Mouse (Mus musculus) MEL (cell line): ENCODE measurements around the gene Fam81b. TPM values are rescaled to one million over a fixed set of nuclear protein-coding genes. Genes with fewer than 3 reads are reported as not detected.

Source experiments
- DNase-seq: peaks from one replicate; pipeline ENCODE4 v3.0.0; 2011; ENCODE audit warnings: low read depth, low spot score
- H3K27ac ChIP-seq: 2 replicates; pipeline ENCODE4 v1.5.1; 2012; ENCODE audit warnings: low read depth, mild to moderate bottlenecking, control low read depth, low read length, moderate library complexity; ENCODE audit not compliant: control insufficient read depth
- H3K27me3 ChIP-seq, 2 experiments: fragments of 150-350 bp in 1 of 2; sonication (generic) in 1 of 2; 2 replicates each; pipeline ENCODE4 v1.6.1; 2012; ENCODE audit warnings: low read length in 2 of 2, mild to moderate bottlenecking in 2 of 2, improper control_type of control experiment in 1 of 2, moderate library complexity in 1 of 2; ENCODE audit not compliant: insufficient read depth in 2 of 2, control insufficient read depth in 1 of 2
- H3K36me3 ChIP-seq, 2 experiments: 2 replicates each; pipeline ENCODE4 v1.6.1; 2012 to 2014; ENCODE audit warnings: low read length in 2 of 2, improper control_type of control experiment in 1 of 2, inconsistent platforms in 1 of 2, mild to moderate bottlenecking in 1 of 2; ENCODE audit not compliant: insufficient read depth in 2 of 2, control insufficient read depth in 1 of 2
- H3K4me1 ChIP-seq, 2 experiments: fragments of 150-350 bp in 1 of 2; sonication (generic) in 1 of 2; 2 replicates each; pipeline ENCODE4 v1.6.1; 2012; ENCODE audit warnings: low read length in 2 of 2, improper control_type of control experiment in 1 of 2, mild to moderate bottlenecking in 1 of 2; ENCODE audit not compliant: insufficient read depth in 2 of 2, control insufficient read depth in 1 of 2
- H3K4me3 ChIP-seq, 2 experiments: fragments of 150-350 bp in 1 of 2; sonication (generic) in 1 of 2; 2 replicates each; pipeline ENCODE4 v1.5.1; 2012; ENCODE audit warnings: low read depth in 2 of 2, low read length in 2 of 2, mild to moderate bottlenecking in 2 of 2, moderate library complexity in 2 of 2, control low read depth in 1 of 2, improper control_type of control experiment in 1 of 2; ENCODE audit not compliant: control insufficient read depth in 1 of 2, insufficient read depth in 1 of 2
- H3K79me2 ChIP-seq: 2 replicates; pipeline ENCODE4 v1.6.1; 2012; ENCODE audit warnings: mild to moderate bottlenecking, low read length, moderate library complexity; ENCODE audit not compliant: control insufficient read depth, poor library complexity, insufficient read depth
- H3K9ac ChIP-seq: 2 replicates; pipeline ENCODE4 v1.6.1; 2012; ENCODE audit warnings: low read depth, mild to moderate bottlenecking, control low read depth, low read length, moderate library complexity; ENCODE audit not compliant: control insufficient read depth, poor library complexity, severe bottlenecking
- H3K9me3 ChIP-seq: fragments of 150-350 bp; sonication (generic); replicated peaks from 2 replicates; pipeline ENCODE4 v1.6.1; 2012; ENCODE audit warnings: mild to moderate bottlenecking, low read length, improper control_type of control experiment, moderate library complexity; ENCODE audit not compliant: insufficient read depth
- CHD2 ChIP-seq: IDR thresholded peaks from 2 replicates; pipeline ENCODE4 v1.6.1; 2011; ENCODE audit warnings: low read length, improper control_type of control experiment
- CTCF ChIP-seq, 3 experiments: IDR thresholded peaks in 2 of 3; conservative IDR thresholded peaks in 1 of 3; 2 replicates each; pipeline ENCODE4 v1.5.1; 2011 to 2012; ENCODE audit warnings: low read length in 3 of 3, low read depth in 2 of 3, mild to moderate bottlenecking in 2 of 3, improper control_type of control experiment in 1 of 3, inconsistent platforms in 1 of 3, mixed read lengths in 1 of 3, moderate library complexity in 1 of 3; ENCODE audit not compliant: control insufficient read depth in 1 of 3, insufficient read depth in 1 of 3, poor library complexity in 1 of 3, severe bottlenecking in 1 of 3
- E2F4 ChIP-seq: IDR thresholded peaks from 2 replicates; pipeline ENCODE4 v1.6.1; 2011; ENCODE audit warnings: low read depth, low read length, improper control_type of control experiment, borderline replicate concordance
- ELF1 ChIP-seq: IDR thresholded peaks from 2 replicates; pipeline ENCODE4 v1.6.1; 2014; ENCODE audit warnings: low read depth, mild to moderate bottlenecking, inconsistent platforms, low read length, improper control_type of control experiment, moderate library complexity
- ETS1 ChIP-seq: IDR thresholded peaks from 2 replicates; pipeline ENCODE4 v1.6.1; 2012; ENCODE audit warnings: low read depth, mild to moderate bottlenecking, inconsistent platforms, low read length, improper control_type of control experiment, moderate library complexity
- GABPA ChIP-seq: IDR thresholded peaks from 2 replicates; pipeline ENCODE4 v1.6.1; 2012; ENCODE audit warnings: low read depth, mild to moderate bottlenecking, inconsistent platforms, low read length, improper control_type of control experiment, moderate library complexity
- GATA1 ChIP-seq: IDR thresholded peaks from 2 replicates; pipeline ENCODE4 v1.6.1; 2011; ENCODE audit warnings: low read depth, low read length, improper control_type of control experiment
- JUND ChIP-seq: IDR thresholded peaks from 2 replicates; pipeline ENCODE4 v1.6.1; 2011; ENCODE audit warnings: low read depth, mild to moderate bottlenecking, improper control_type of control experiment, low read length
- MAFK ChIP-seq: IDR thresholded peaks from 2 replicates; pipeline ENCODE4 v1.6.1; 2011; ENCODE audit warnings: low read depth, mild to moderate bottlenecking, low read length, improper control_type of control experiment, borderline replicate concordance
- MAX ChIP-seq: IDR thresholded peaks from 2 replicates; pipeline ENCODE4 v1.6.1; 2011; ENCODE audit warnings: low read length, improper control_type of control experiment
- MYB ChIP-seq: IDR thresholded peaks from 2 replicates; pipeline ENCODE4 v1.6.1; 2011; ENCODE audit warnings: mild to moderate bottlenecking, low read depth, low read length, improper control_type of control experiment
- MYC ChIP-seq: IDR thresholded peaks from 2 replicates; pipeline ENCODE4 v1.6.1; 2011; ENCODE audit warnings: low read depth, mild to moderate bottlenecking, low read length, improper control_type of control experiment, moderate library complexity
- NRF1 ChIP-seq: IDR thresholded peaks from 2 replicates; pipeline ENCODE4 v1.6.1; 2014; ENCODE audit warnings: low read depth, mild to moderate bottlenecking, inconsistent platforms, low read length, improper control_type of control experiment, moderate library complexity; ENCODE audit not compliant: poor library complexity, insufficient read depth, severe bottlenecking
- POLR2A ChIP-seq, 2 experiments: IDR thresholded peaks; 2 replicates each; pipeline ENCODE4 v1.6.1; 2011 to 2012; ENCODE audit warnings: low read length in 2 of 2, mild to moderate bottlenecking in 2 of 2, control low read depth in 1 of 2, improper control_type of control experiment in 1 of 2, low read depth in 1 of 2, moderate library complexity in 1 of 2; ENCODE audit not compliant: control insufficient read depth in 1 of 2, insufficient read depth in 1 of 2, poor library complexity in 1 of 2
- POLR2AphosphoS2 ChIP-seq: IDR thresholded peaks from 2 replicates; pipeline ENCODE4 v1.6.1; 2011; ENCODE audit warnings: low read length, improper control_type of control experiment
- POLR2AphosphoS5 ChIP-seq: IDR thresholded peaks from 2 replicates; pipeline ENCODE4 v1.6.1; 2012; ENCODE audit warnings: low read depth, borderline replicate concordance, mild to moderate bottlenecking, inconsistent platforms, low read length, moderate library complexity, mixed read lengths
- RAD21 ChIP-seq: IDR thresholded peaks from 2 replicates; pipeline ENCODE4 v1.6.1; 2011; ENCODE audit warnings: mild to moderate bottlenecking, low read depth, low read length, improper control_type of control experiment
- RCOR1 ChIP-seq: IDR thresholded peaks from 2 replicates; pipeline ENCODE4 v1.6.1; 2012; ENCODE audit warnings: low read depth, mild to moderate bottlenecking, inconsistent platforms, low read length, improper control_type of control experiment
- SMC3 ChIP-seq: IDR thresholded peaks from 2 replicates; pipeline ENCODE4 v1.6.1; 2011; ENCODE audit warnings: low read depth, low read length, improper control_type of control experiment
- TAL1 ChIP-seq: IDR thresholded peaks from 2 replicates; pipeline ENCODE4 v1.6.1; 2012; ENCODE audit warnings: mild to moderate bottlenecking, inconsistent platforms, low read length, moderate library complexity, mixed read lengths
- TBP ChIP-seq: IDR thresholded peaks from 2 replicates; pipeline ENCODE4 v1.8.0; 2011; ENCODE audit warnings: low read depth, low read length, improper control_type of control experiment
- TCF12 ChIP-seq: IDR thresholded peaks from 2 replicates; pipeline ENCODE4 v1.6.1; 2014; ENCODE audit warnings: low read depth, mild to moderate bottlenecking, inconsistent platforms, low read length, improper control_type of control experiment, moderate library complexity
- UBTF ChIP-seq: IDR thresholded peaks from 2 replicates; pipeline ENCODE4 v1.6.1; 2012; ENCODE audit warnings: low read depth, mild to moderate bottlenecking, inconsistent platforms, low read length, improper control_type of control experiment, moderate library complexity, borderline replicate concordance; ENCODE audit not compliant: insufficient read depth
- USF1 ChIP-seq: IDR thresholded peaks from 2 replicates; pipeline ENCODE4 v1.6.1; 2014; ENCODE audit warnings: low read depth, mild to moderate bottlenecking, inconsistent platforms, low read length, improper control_type of control experiment, moderate library complexity
- USF2 ChIP-seq, 2 experiments: IDR thresholded peaks; 2 replicates each; pipeline ENCODE4 v1.6.1; 2011 to 2012; ENCODE audit warnings: improper control_type of control experiment in 2 of 2, low read length in 2 of 2, borderline replicate concordance in 1 of 2, inconsistent platforms in 1 of 2, low read depth in 1 of 2, mild to moderate bottlenecking in 1 of 2; ENCODE audit not compliant: insufficient read depth in 1 of 2
- ZC3H11A ChIP-seq: IDR thresholded peaks from 2 replicates; pipeline ENCODE4 v1.6.1; 2012; ENCODE audit warnings: low read depth, mild to moderate bottlenecking, inconsistent platforms, low read length, improper control_type of control experiment
- ZMIZ1 ChIP-seq: IDR thresholded peaks from 2 replicates; pipeline ENCODE4 v1.6.1; 2012; ENCODE audit warnings: low read depth, mild to moderate bottlenecking, inconsistent platforms, low read length, improper control_type of control experiment, moderate library complexity
- ZNF384 ChIP-seq: IDR thresholded peaks from 2 replicates; pipeline ENCODE4 v1.6.1; 2012; ENCODE audit warnings: low read depth, mild to moderate bottlenecking, inconsistent platforms, low read length, improper control_type of control experiment
- polyA plus RNA-seq, 2 experiments: library from polyadenylated mRNA; stranded (reverse) in 1 of 2; unstranded in 1 of 2; fragments of >175 nt in 1 of 2; fragments of >200 nt in 1 of 2; gene quantifications; 2 replicates each; pipeline versions ENCODE4 v1.2.1 to v1.2.4; 2012; ENCODE audit warnings: low replicate concordance in 2 of 2, low read depth in 1 of 2; ENCODE audit not compliant: insufficient read length in 2 of 2, insufficient read depth in 1 of 2, missing spikeins in 1 of 2
- total RNA-seq: library from RNA; depleted of rRNA; stranded (reverse); fragments of 300-350 nt; gene quantifications from 2 replicates; pipeline ENCODE4 v1.2.3, GENCODE M21; 2012

Gene Fam81b
- total and polyA plus RNA-seq, 3 experiments, result not detected

DNA sequence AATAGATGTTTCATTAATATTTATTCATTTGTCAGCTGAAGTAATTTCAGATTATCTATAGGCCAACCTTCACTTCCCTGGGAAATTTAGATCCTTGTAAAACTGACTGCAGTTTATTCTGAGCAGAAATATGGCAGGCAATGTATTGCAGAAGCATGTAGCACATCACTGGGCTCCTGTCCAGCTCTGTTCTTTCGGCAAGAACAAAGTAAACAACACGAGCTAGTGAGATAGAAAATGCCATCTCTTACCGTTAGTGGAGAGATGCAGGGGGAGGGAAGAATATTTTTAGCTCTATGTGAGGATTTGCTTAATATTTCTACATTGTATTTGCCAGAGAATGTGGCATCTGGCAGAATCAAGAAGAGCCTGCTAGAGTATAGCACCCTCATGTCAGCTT, 13.8 kb upstream of the Fam81b start:
- no peak overlapping the region for H3K4me3 ChIP-seq
- H3K4me1 ChIP-seq, result no peaks in the 10 kb centered on the region
- no peaks in the 10 kb centered on the region for H3K9me3 ChIP-seq
- H3K36me3 ChIP-seq, result no peaks in the 10 kb centered on the region
- no peaks in the 10 kb centered on the region for H3K79me2 ChIP-seq
- TF ChIP-seq ZNF384 (no peak), E2F4 (no peak), TBP (no peak), ETS1 (no peak), MAFK (no peak), UBTF (no peak), POLR2A (IDR thresholded peaks at IDR 0.05; ENCODE audit: control insufficient read depth in 1 of 2, insufficient read depth in 1 of 2, low read depth in 1 of 2, low read length in 2 of 2, poor library complexity in 1 of 2) (no peak), POLR2AphosphoS2 (no peak), RCOR1 (no peak), MYB (no peak), USF1 (no peak), ZMIZ1 (no peak), TCF12 (no peak), GATA1 (no peak), CTCF (IDR thresholded peaks at IDR 0.05 in 2 of 3, conservative IDR thresholded peaks at IDR 0.05 in 1 of 3; ENCODE audit: control insufficient read depth in 1 of 3, insufficient read depth in 1 of 3, low read depth in 2 of 3, low read length in 3 of 3, poor library complexity in 1 of 3, severe bottlenecking in 1 of 3) (no peak), RAD21 (no peak), ZC3H11A (no peak), TAL1 (no peak), POLR2AphosphoS5 (no peak), USF2 (IDR thresholded peaks at IDR 0.05; ENCODE audit: borderline replicate concordance in 1 of 2, insufficient read depth in 1 of 2, low read depth in 1 of 2, low read length in 2 of 2) (no peak)
- DNase-seq, result no peak
- no peak overlapping the region for H3K9ac ChIP-seq
- H3K27ac ChIP-seq, result no peak overlapping the region
- H3K27me3 ChIP-seq, result no peaks in the 10 kb centered on the region; a peak in 1 of 4 replicates

DNA sequence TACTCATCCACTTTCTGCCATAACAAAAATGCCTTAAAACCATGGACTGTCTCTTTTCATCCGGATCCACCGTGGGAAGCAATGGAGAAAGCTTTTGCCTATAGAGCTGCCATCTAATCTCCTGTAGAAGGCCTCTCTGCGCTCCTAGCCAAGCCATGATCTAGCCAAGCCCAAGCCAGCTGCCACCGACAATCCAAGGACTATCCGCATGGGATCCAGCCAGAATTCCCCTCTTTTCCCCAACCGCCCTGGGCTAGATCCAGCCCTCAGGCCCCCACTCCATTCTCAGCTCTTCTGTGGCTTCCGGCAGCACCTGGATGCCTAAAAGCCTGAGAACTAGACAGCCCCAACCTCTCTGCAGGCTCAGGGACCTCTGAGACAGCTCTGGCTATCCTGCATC, 6.7 kb upstream of the Fam81b start:
- Histone ChIP-seq H3K9me3 (no peaks in the 10 kb centered on the region), H3K36me3 (no peaks in the 10 kb centered on the region), H3K27me3 (no peaks in the 10 kb centered on the region), H3K79me2 (no peaks in the 10 kb centered on the region)
- TF ChIP-seq CTCF (IDR thresholded peaks at IDR 0.05 in 2 of 3, conservative IDR thresholded peaks at IDR 0.05 in 1 of 3; ENCODE audit: control insufficient read depth in 1 of 3, insufficient read depth in 1 of 3, low read depth in 2 of 3, low read length in 3 of 3, poor library complexity in 1 of 3, severe bottlenecking in 1 of 3) (no peak), CHD2 (no peak), MAX (no peak), TCF12 (no peak), USF1 (no peak), ELF1 (no peak), SMC3 (no peak), USF2 (IDR thresholded peaks at IDR 0.05; ENCODE audit: borderline replicate concordance in 1 of 2, insufficient read depth in 1 of 2, low read depth in 1 of 2, low read length in 2 of 2) (no peak), MYC (no peak), TAL1 (no peak), RAD21 (no peak), GABPA (no peak), JUND (no peak), NRF1 (no peak), ETS1 (no peak), MAFK (no peak), POLR2AphosphoS2 (no peak)
- TF ChIP-seq, all 39 proteins: peak for 0
- no peaks in the 10 kb centered on the region for H3K4me1 ChIP-seq
- no peak for DNase-seq
- no peak overlapping the region for H3K9ac ChIP-seq
- no peak overlapping the region for H3K4me3 ChIP-seq
- H3K27ac ChIP-seq, result no peak overlapping the region
